Mouse (Mus musculus) left cerebral cortex, adult 2 months (tissue): ENCODE measurements around the gene Cdk6. TPM values are rescaled to one million over a fixed set of nuclear protein-coding genes. Genes with fewer than 3 reads are reported as not detected.
A peak's percentile ranks its signal among the peaks of the same experiment; 100 is the strongest.
"Not testable (repeated sequence)": the region's sequence is repeated elsewhere in the genome, so short reads cannot be mapped to it uniquely, and the experiment has no call there.

ENCODE experiments used
- DNase-seq, 2 experiments: peaks; one replicate each; pipeline ENCODE4 v3.0.0; 2021 to 2022; ENCODE audit warnings: low spot score in 2 of 2, mixed read lengths in 1 of 2; ENCODE audit errors: extremely low spot score in 1 of 2
- H3K27ac ChIP-seq: fragments of 200-600 bp; 2 replicates; pipeline ENCODE4 v1.8.1; 2022
- H3K4me3 ChIP-seq: fragments of 200-600 bp; 2 replicates; pipeline ENCODE4 v1.8.1; 2022
- CTCF ChIP-seq: fragments of 200-600 bp; IDR thresholded peaks from 2 replicates; pipeline ENCODE4 v1.8.1; 2022; ENCODE audit warnings: antibody characterized with exemption, mild to moderate bottlenecking, moderate library complexity
- intact Hi-C: fragments of 180-260 bp; cut with DNase I; formaldehyde crosslinking; loops from one replicate; pipeline ENCODE4 v1.15.1; 2025
- total RNA-seq, 2 experiments: library from RNA; stranded (reverse); gene quantifications; 2 replicates each; pipeline ENCODE4 v1.2.3; 2021

Gene Cdk6
- total RNA-seq, 2 experiments from 2014 or later, result 4.2 to 6.8 TPM

DNA sequence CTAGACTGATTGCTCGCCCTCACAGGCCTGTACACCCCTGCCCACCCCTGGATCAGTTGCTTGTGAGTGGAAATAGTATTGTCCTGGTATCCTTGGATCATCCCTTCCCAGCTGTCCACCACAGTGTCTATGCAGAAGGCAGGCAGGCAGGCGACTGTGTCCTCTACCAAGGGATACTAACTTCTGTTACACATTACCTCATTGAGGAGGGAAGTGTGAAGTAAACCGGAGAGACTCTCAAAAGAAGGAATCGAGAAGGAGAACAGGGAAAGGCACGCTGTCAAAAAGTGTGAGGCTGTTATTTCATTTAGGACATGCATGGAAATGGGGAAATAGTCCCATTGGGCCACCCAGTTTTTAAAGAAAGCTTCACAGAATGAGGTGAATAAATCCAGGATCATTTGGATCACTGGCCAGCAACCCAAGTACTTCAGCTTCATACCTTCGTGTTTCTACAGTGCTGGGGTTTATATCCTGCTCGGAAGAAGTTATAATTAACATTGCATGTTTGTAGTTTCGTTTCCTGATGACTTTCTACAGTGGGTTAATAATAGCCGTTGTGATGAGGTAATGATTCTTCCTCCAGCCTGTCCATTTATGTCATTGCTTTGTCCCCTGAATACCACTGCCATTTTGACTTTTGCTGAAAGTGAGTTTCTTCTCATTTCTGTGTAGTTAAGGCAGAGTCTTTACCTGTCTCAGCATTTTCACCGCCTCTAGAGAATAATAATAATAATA, 79.0 kb downstream of the Cdk6 start:
- TF ChIP-seq CTCF, result no peak
- intact Hi-C loops, result no loop called here
- H3K4me3 ChIP-seq, result no peak overlapping the region
- H3K27ac ChIP-seq, result no peak overlapping the region
- DNase-seq, result no peak

DNA sequence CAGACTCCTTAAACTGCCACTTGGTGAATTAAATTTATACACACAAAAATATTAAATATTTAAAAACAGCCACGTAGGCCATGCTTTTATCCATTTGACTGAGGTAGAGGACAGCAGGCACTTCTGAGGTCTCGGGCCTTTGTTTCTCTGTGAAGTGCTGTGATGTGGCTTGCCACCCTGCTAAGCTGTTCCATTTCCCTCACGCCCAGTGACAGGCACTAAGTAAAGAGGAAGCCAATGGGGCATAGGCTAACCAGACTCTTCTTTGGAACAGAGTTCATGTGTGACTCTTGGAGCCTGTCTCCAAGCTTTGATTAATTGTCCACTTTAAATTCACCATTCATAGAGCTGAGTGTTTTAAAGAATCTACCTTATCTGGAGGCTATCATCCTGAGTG, 79.5 kb downstream of the Cdk6 start:
- Histone ChIP-seq H3K27ac (no peak overlapping the region), H3K4me3 (no peak overlapping the region)
- no peak for TF ChIP-seq CTCF
- intact Hi-C loops, result no loop called here
- DNase-seq, result no peak

DNA sequence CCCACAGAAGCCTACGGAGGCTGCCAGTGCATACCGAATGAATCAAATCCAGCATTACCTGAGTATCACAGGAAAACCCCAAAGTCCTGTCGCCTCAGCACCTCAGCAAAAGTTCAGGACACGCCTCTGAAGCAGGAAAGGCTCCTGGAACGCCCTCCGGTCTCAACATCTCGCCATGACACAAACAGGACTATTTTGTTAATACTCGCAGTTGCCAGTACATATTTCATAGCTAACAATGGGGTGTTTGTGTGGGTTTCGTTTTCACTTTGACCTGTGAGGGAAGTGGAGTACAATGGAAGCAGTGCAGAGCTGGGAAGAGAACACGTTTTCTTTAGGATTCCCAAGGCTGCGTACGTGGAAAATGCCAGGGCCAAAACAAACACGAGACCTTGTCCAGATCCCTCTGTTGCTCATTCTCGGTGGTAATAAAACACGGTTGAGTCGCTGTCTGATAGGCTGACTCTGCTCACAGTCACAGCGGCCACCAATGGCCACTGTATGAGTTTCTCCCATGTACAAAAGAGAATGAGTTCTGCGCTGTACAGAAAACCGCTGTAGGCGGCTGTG, 91.9 kb downstream of the Cdk6 start:
- H3K27ac ChIP-seq, intact Hi-C loops, DNase-seq: not testable (repeated sequence)
- peak overlapping the region; percentile 28 for H3K4me3 ChIP-seq

DNA sequence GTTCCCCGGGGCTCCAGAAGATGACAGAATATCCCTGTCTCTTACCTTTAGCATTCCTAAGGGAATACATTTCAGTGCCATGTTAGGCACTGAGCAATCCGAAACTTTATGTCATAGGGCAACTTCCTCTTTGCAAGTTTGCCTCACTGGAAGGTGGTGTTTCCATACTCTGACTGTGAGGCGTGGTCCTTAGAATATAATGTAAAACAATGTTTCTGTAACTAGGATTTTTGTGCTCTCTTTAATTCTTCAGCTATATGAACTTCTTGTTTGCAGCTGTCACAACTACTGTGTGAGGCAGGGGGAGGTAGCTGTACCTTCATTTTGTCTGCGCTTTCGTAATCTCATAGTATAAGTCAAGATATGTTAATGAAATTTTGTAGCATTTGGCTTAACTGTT, 92.8 kb downstream of the Cdk6 start:
- H3K27ac ChIP-seq, intact Hi-C loops, H3K4me3 ChIP-seq, DNase-seq: not testable (repeated sequence)

DNA sequence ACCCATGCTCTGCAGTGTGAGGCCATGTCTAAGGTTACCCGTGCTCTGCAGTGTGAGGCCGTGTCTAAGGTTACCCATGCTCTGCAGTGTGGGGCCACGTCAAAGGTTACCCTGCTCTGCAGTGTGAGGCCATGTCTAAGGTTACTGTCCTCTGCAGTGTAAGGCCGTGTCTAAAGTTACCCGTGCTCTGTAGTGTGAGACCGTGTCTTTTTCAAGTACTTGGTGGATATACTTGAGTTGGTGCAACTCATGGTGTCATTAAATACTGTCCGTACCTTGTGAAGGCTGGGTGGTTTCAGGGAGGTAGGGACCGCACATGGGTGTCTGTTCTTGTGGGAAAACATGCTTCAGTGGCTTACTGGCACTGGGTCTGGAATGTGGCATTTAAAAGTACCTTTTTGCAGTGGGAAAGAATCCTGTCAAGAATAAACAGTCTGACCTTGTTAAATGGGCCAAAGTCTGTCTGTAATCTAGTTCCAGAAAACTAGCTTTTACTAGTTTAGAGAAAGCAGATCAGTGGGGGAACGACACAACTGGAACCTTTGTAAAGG, 97.2 kb downstream of the Cdk6 start:
- intact Hi-C loops, H3K4me3 ChIP-seq, DNase-seq, H3K27ac ChIP-seq: not testable (repeated sequence)

DNA sequence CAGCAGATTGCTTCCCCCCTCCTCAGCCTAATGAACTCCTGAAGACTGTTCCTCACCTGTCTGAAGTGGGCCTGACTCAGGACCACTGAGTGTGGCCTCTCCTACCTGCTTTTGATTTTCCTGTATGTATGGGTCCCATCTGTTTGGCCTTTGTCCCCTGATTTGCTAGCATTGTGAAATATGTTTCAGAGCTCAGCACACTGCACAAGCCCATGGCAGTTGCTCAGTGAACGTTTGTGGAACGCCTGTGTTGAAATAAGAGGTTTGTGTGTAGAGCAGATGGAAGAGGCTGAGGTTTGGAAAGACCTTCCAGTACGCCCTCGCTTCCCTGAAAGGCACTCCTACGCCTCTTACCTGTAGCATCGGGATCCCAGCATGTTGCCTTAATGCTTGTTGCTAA, 98.1 kb downstream of the Cdk6 start:
- H3K27ac ChIP-seq, intact Hi-C loops, H3K4me3 ChIP-seq, DNase-seq: not testable (repeated sequence)

DNA sequence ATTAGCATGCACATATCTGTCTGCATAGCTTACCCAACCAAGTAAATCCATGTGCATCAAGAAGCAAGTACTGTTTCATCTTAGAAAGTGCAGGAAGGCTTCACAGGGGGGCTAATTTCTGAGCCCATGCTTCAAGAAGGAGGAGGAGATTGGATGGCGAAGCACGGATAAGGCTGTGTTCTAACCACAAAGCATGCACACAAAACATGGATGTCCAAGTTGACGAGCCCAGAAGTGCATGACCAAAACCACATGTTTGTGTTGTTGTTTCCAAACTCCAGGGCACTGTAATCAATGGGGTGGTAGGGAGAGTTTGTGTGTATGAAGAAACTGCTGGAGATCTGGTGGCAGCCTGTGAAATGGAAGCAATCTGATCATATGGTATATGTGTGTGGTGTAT, 101.2 kb downstream of the Cdk6 start:
- H3K27ac ChIP-seq, H3K4me3 ChIP-seq, DNase-seq, intact Hi-C loops: not testable (repeated sequence)

DNA sequence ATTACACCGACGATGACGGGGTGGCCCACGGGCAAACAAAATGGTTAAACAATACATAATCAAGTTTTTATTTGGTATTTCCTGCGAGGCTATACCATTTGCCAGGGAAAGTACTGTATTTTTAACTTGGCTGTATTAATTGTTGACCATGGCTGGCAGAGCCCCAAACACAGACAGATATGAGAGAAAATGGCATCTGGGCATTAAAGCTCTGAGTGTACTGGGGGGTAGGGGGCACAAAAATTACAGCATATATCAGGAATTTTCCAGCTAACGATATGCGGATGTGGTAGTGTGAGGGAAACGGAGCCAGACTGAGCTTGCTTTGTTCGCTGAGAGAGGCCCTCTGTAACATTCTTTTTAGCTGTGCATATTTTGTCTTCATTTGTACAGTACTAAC, 109.9 kb downstream of the Cdk6 start:
- intact Hi-C loops, H3K27ac ChIP-seq, DNase-seq, H3K4me3 ChIP-seq: not testable (repeated sequence)

DNA sequence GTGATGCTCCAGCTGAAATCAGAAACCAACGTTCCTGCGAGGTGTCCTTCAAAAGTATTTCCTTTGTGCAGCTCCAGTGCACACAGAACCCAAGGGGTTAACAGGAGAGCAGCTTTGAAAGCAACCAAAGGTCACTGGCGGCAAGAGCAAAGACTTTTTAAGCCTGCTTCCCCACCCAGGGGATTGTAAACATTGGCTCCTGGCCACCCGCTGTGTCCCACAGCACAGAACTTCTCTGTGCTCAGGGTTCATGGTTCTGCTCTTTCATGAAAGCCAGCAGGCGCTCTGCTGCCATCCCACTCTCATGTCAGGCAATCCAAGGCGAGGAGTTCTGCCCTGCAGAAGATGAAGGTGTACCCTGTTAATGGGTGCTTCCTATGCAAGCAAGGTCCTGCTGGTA, 112.7 kb downstream of the Cdk6 start:
- intact Hi-C loops, H3K27ac ChIP-seq, H3K4me3 ChIP-seq, DNase-seq: not testable (repeated sequence)

DNA sequence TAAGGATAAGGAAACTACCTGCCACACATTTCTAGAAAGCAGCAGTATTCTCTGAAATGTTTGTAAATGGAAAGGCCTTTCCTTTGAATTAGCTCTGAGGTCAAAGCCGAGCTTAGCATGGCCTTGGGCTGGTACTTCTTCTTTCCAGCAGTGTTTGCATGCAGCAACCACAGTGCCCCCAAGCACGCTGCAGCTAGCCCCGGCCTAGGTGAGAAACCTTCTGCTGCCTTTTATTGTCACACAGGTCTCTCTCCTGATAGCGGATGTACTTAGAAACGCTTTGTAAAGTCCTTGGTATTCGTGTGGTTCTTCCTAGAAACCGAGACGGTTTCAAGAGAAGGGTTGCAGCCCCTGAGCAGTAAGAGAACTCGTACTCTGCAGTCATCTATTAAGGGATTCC, 119.6 kb downstream of the Cdk6 start:
- Histone ChIP-seq H3K27ac (no peak overlapping the region), H3K4me3 (no peak overlapping the region)
- DNase-seq, result no peak
- intact Hi-C loops, result no loop called here
- TF ChIP-seq CTCF, result no peak

DNA sequence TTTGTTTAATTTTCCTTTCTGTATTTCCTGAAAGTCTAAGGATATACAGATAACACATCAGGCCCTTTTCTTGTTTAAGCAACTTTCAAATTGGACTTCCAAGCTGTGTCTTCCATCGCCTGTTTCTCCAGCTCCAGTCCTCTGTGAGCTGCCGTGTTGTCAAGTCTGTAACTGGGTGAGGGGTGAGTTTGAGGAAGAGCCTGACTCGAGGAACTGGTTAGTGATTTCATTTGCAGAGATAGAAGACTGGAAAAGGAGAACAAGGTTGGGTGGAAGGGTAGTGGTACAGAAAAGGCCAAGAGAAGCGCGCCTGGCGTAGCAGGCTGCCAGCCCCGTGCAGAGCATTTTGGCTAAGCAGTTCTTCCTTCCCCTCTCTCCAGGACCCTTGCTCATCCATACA, 120.1 kb downstream of the Cdk6 start:
- no peak for DNase-seq
- intact Hi-C loops, result no loop called here
- TF ChIP-seq CTCF, result no peak
- H3K27ac ChIP-seq, result no peak overlapping the region
- no peak overlapping the region for H3K4me3 ChIP-seq

DNA sequence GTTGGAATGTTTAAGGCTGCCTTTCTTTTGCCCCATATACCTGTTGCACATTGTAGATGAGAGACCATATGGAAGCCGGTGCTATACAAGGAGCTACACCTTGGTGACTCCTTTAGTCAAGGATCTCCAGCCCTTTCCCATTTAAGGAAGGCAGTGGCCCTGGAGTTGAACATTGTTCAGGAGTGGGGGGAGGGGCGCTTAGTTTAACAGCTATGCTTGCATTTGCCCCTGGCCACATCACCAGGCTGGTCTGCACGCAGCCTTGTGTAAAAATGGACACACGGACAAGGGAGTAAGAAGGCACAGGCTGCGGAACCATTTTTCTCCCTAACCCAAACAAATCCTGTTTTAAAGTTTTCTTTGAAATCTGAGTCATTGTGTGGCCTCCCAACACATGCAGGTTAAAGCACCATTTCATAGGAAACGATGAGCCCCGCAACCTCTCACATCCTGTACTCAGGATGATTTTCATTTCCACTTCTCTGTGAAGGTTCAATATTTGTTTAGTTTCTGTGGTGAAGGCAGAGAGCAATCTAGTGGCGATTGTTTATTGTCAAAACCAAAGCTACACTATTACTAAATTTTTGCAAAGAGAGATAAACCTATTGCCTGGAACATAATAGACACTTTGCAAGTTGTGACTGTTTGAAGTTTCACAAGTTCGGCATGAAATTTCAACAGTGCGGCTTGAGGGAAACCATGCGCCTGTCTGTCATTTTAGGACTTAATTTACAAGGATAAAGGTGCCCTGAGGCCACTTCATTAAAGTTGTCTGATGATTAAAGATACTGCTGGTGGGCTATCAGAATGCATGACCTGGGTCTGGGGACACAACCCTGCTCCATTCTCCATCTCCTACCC, 121.8 kb downstream of the Cdk6 start:
- H3K27ac ChIP-seq, result no peak overlapping the region
- H3K4me3 ChIP-seq, result no peak overlapping the region
- intact Hi-C loops, result no loop called here
- DNase-seq, result no peak
- no peak for TF ChIP-seq CTCF
